Mouse (Mus musculus) gonadal fat pad, adult 2 months (tissue): ENCODE results near the gene Mrtfb. TPM values are rescaled to one million over a fixed set of nuclear protein-coding genes. Genes with fewer than 3 reads are reported as not detected.
A peak's percentile ranks its signal among the peaks of the same experiment; 100 is the strongest.
"Not testable (repeated sequence)": the region's sequence is repeated elsewhere in the genome, so short reads cannot be mapped to it uniquely, and the experiment has no call there.

Experiments used
- DNase-seq: peaks from one replicate; pipeline ENCODE4 v3.0.0-alpha.2; 2012; ENCODE audit warnings: low read depth
- polyA plus RNA-seq: library from polyadenylated mRNA; depleted of rRNA; stranded (reverse); fragments of >200 nt; gene quantifications from 2 replicates; pipeline ENCODE4 v1.2.3, GENCODE M21; 2012

Gene Mrtfb
- polyA plus RNA-seq, 1 experiment = 8.1 TPM

DNA sequence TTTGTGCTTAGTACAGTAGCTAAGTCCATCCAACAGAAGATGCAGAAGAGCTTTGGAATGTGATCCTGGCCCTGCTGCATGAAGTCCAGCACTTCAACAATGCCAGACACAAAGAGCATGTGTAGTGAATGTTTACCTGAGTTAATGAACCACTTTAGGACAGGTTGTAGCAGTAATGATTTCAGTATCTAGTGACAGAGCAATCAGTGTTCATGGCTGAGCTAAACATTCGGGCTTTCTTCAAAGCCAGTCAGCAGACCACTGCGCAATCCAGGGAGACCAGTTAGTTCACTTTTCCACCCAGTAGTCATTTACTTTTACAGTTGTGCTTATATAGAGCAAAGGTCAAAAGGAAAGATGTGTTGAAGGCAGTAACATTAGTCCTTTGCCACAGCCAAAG, 20.0 kb downstream of the Mrtfb start:
- DNase-seq = peak; percentile 91

- peak; percentile 77 for DNase-seq
Observed at GRCm38 (mm10) chr16:13276709-13277399, 20.6 kb downstream of the Mrtfb start.

DNA sequence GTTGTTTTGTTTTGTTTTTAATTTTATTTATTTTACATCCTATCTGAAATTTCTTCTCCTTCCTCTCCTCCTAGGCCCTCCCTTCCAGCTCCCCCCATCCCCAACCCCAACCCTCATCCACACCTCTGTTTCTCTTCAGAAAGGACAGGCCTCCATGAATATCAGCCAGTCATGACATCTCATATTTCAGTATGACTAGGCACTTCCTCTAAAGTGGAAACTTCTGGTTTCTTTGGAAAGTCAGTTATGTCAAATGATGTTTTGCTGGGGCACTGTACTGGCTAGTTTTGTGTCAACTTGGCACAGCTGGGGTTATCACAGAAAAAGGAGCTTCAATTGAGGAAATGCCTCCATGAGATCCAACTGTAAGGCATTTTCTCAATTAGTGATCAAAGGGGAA, 30.1 kb downstream of the Mrtfb start:
- DNase-seq = not testable (repeated sequence)

DNA sequence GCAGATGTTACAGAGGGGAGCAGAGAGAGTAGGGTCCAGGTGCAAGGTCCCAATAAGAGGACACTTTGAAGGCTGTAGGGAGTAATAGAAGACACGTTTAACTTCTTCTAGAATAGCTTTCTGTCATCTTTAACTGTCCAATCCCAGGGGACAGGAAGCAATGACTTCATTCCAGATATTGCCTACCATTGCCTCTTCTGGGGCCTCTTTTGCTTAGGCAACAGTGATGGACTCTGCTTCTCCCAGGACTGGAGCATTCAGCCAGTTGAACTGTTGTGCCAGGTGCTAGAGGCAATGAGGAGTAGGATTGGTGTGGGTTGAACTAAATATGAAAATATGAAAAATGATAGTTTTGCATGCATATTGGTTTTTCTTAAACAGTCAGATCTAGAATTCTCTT, 41.6 kb downstream of the Mrtfb start:
- no peak for DNase-seq

DNA sequence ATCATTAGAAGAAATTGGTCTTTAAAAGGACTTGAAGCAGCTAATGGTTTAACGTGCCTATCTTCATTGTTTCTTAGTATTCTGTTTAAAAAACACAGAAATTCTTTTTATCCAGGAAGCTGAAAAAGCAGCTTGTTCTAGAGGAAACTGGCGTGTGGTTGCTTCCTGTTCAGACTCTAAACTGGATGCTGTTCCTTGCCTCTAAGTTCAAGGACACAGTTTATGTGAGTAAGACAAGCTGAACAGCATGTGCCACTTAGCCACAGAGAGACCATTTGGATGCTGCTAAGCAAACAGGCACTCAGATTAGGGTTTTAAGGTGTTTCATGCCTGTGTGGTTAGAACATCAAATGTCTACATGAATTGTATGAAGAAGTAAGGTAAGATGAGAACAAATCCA, 42.7 kb downstream of the Mrtfb start:
- no peak for DNase-seq

GRCm38 (mm10) chr16:13306065-13306695, 49.9 kb downstream of the Mrtfb start:
- no peak for DNase-seq

- no peak for DNase-seq
Observed at GRCm38 (mm10) chr16:13310096-13310683, 53.9 kb downstream of the Mrtfb start.

DNA sequence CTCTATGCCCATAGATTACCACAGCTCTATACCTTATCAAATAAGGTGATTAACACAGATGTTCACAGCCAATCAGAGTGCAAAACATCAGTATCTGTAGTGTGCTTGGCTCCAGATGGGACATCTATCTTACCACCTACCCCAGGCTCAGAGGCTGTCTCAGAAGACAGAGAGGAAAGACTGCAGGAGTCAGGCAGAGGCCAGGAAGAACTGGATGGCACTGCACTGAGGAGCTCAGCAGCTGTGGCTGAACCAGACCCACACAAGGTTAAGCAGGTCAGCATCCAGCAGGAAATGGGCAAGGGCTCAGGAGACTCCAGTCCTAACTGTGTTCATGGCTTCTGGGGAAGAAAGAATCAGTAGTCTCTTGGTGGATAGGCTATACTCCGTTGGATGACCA, 55.1 kb downstream of the Mrtfb start:
- DNase-seq = no peak

DNA sequence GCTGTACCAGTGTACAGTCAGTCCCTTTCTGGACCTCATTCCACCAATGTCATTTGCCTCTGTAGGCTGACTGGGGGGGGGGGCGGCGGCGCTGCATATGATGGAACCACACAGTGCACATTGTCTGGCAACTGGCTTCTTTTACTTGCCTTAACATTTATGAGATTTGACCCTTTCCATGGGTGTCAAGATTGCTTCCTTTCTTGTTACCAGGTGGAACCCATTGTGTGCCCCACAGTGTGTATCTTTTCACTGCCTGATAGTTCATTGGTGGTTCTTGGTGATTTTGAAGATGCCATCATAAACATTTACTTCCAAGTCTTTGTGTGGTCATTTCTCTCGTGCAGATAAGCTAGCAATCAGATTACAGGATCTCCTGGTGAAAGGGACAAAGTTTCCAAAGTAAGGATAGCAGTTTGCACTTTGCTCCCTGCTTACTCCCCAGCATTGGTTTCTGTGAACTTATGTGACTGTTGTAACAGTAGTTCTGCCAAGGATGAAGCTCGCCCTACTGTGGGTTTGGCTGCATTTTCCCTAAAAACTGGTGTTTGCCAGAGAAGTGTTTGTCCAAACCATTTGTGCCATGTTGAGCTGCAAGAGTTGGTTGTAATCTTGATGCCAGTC, 56.9 kb downstream of the Mrtfb start:
- no peak for DNase-seq

GRCm38 (mm10) chr16:13323751-13324150, 67.5 kb downstream of the Mrtfb start:
- DNase-seq = peak; percentile 45

DNA sequence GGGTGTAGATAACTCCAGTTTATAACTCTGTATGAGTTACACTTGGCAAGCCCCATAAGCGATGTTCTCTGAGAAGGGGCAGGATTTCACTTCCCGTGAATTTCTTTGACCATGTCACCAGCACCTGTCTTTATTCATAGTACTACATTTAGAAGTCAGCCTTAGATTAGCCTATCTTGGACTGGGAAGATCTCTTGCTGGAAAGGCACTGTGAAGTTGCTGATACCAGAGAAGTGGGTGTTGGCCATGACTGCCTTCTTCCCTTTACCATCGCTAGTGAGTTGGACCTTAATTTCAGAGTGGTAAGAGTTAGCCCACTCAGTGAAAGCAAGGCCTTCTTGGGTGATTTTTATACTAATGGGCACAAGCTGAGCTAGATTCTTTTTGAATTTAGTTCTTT, 70.3 kb downstream of the Mrtfb start:
- no peak for DNase-seq

DNA sequence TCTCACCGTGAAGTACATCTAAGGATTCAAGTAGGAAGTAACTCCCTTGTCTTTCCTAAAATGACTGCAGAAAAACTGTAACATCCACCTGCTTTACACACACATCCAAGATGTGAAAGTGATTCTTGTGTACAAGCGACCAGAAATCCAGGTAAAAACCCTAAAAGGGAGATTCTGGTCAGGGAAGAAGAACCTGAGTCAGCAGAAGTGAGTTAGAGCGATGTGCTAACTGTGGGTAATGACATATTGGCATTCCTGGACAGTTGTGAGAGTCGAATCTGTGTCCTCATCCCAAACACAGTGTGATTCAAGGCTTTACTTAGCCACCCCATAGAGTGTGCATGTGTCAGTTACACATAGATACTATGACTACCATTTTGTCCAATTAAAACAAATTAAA, 72.4 kb downstream of the Mrtfb start:
- DNase-seq = no peak

- no peak for DNase-seq
Observed at GRCm38 (mm10) chr16:13329640-13330039, 73.4 kb downstream of the Mrtfb start.

- DNase-seq = no peak
Observed at GRCm38 (mm10) chr16:13330221-13330659, 74.0 kb downstream of the Mrtfb start.

GRCm38 (mm10) chr16:13331898-13332297, 75.6 kb downstream of the Mrtfb start:
- no peak for DNase-seq

DNA sequence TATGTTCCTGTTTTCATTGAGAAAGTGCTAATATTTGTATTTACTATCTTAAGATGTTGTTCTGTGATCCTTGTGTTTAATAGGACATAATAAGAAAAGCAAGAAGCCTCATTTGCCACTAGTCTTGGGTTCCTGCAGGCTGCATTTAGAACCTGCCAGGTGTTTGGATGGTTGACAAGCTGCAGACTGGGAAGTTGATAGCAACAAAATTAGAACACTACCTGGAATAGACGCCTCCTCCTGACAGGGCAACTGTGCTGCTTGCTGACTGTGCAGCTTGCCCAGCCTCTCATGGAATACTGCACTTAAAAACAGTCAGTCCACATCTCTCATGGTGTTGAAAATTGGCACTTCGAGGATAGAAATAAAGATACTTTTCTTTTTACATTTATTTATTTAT, 76.3 kb downstream of the Mrtfb start:
- DNase-seq = no peak

DNA sequence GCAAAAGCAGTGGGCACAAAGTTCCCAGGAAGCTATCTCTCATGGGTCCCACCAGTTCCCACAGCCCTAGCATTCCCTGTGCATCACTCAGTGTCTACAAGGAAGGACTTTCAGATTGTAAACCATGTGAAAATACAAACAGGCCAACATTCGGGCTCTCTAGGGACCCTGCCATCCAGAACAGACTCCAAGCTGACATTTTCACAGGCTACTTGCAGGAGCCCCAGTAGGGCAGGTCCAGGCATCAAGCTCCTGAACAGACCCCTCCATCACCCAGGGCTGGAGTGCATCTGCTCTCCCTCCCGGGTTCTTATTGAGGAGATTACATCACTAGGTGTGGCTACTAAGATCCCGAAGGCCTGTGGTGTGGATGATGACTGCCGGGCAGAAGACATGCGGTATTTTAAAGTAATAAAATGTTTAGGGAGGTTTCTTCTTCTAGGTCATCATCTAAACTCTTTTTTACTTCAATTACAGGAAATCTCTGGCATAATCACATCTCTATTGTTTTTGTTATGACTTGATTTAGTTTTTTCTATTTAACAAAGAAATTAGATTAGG, 77.6 kb downstream of the Mrtfb start:
- no peak for DNase-seq

- no peak for DNase-seq
Observed at GRCm38 (mm10) chr16:13336503-13337230, 80.4 kb downstream of the Mrtfb start.

DNA sequence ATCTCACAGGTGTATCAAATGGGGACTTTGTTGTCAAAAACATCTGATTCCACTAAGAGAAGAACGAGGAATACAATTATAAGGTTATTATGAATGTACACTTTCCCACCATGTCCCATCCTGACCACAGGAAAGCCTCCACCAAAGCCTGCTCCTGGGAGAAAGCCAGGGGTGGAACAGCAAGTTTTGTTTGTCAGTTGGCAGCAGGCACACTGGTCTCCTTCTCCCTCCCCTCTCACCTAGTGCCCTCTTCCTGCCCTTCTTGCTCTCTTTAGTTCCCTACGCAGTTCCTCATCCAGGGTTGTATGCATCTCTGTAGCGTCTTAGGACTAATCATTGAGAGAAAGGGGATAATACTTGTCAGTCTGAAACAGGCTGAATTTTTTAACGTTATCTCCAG, 81.8 kb downstream of the Mrtfb start:
- no peak for DNase-seq

DNA sequence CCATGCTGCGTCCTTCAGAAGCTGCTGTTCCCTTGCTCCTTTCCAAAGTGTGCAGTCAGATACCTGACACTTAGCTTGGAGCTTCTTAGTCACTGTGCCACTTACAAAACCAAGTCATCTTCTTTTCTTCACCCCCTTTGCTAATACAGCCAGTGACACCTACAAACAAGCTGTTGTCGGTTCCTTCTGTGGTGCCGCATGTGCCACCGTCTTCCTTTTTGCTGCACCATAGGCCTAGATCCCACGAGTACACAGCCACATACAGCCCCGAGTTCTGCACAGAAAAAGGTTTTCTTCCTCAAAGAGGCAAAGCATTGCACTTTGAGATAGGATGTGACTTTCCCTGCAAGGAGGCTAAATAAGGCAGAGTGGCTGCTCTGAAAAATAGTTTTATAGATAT, 83.2 kb downstream of the Mrtfb start:
- no peak for DNase-seq

DNA sequence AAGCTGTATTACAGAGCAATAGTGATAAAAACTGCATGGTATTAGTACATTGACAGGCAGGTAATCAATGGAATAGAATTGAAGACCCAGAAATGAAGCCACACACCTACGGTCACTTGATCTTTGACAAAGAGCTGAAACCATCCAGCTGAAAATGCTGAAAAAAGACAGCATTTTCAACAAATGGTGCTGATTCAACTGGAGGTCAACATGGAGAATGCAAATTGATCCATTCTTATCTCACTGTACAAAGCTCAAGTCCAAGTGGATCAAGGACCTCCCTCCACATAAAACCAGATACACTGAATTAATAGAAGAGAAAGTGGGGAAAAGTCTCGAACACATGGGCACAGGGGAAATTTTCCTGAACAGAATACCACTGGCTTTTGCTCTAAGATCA, 89.5 kb downstream of the Mrtfb start:
- DNase-seq = not testable (repeated sequence)

DNA sequence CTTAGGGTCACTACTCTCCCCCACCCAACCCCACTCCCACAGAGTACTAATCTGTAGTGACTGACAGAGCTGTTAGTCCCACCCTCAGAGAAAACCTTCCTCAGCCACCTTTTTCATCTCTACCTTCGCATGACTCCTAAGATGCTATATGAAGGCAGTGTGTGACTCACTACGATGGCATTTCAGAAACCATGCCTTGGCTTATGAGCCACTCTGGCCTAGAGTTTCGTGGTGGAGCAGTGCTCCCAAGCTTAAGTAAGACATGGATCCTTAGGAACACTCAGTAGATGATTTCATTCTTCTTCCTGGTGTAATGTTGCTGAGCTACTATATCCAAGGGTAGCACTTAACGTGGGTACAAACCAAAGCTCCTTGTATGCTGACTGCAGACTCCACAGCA, 94.4 kb downstream of the Mrtfb start:
- no peak for DNase-seq
